8 mouse cellular contexts compared by ENCODE assay signal in genomic region chr1:78203622-78204211, GRCm38 (mm10). TPM values are rescaled to one million over a fixed set of nuclear protein-coding genes. Genes with fewer than 3 reads are reported as not detected.
DNase-seq lines count a peak whose midpoint lies in the region; ATAC-seq and TF ChIP-seq lines count a peak whose summit lies in the region.
"Had no signal": no experiment of that assay in that cellular context is flagged by ENCODE, and none has a peak within 500 bp of the region (broad histone marks: within the 10 kb centered on the region; RNA-seq: fewer than 3 reads in every experiment).

No protein-coding gene starts in this region.

- no peak for TF ChIP-seq POLR2A in spleen, adult 2 months (IDR thresholded peaks at IDR 0.05; ENCODE audit: low read depth, low read length)

- H3K9me3 ChIP-seq in forebrain, embryonic 10.5 days, result no peaks in the 10 kb centered on the region
- no peaks in the 10 kb centered on the region for H3K9me3 ChIP-seq in intestine, postnatal 0 days (ENCODE audit: control insufficient read depth)
- no peaks in the 10 kb centered on the region for H3K9me3 ChIP-seq in neural tube, embryonic 11.5 days (ENCODE audit: control insufficient read depth, low read length)

- no peak for DNase-seq in spleen, adult 2 months (ENCODE audit: low read depth in 1 of 2, low spot score in 2 of 2)
- no peak for DNase-seq in spleen, postnatal 4 days (ENCODE audit: low spot score in 2 of 2)
- peak; percentile 57 for DNase-seq in forebrain, embryonic 10.5 days (ENCODE audit: extremely low spot score, low spot score)
- DNase-seq in neural tube, embryonic 11.5 days (ENCODE audit: low spot score), result peak; percentile 76
- no peak for DNase-seq in urinary bladder, adult 18-20 months (ENCODE audit: low spot score in 2 of 2)

- peak overlapping the region; percentile 47; the same call in 1 of the 2 replicates for H3K4me3 ChIP-seq in spleen, adult 2 months (ENCODE audit: extremely low read depth, insufficient read depth, insufficient read length)
- peak overlapping the region; percentile 41 for H3K4me3 ChIP-seq in forebrain, embryonic 10.5 days
- H3K4me3 ChIP-seq in intestine, postnatal 0 days (ENCODE audit: low read depth, low read length), result peak overlapping the region; percentile 49
- H3K4me3 ChIP-seq in neural tube, embryonic 11.5 days (ENCODE audit: low read depth, low read length), result peak overlapping the region; percentile 19
- H3K4me3 ChIP-seq: erythroblast, embryonic 14.5 days had no signal

- H3K9ac ChIP-seq in intestine, postnatal 0 days (ENCODE audit: low read depth, low read length), result no peak overlapping the region
- peak overlapping the region; percentile 52; the same call in 1 of the 2 replicates for H3K9ac ChIP-seq in neural tube, embryonic 11.5 days (ENCODE audit: low read length)

- peaks cover 26% of the 10 kb centered on the region for H3K27me3 ChIP-seq in spleen, adult 2 months (ENCODE audit: control insufficient read depth, insufficient read depth, low read length)
- peaks cover 100% of the 10 kb centered on the region for H3K27me3 ChIP-seq in forebrain, embryonic 10.5 days (ENCODE audit: poor library complexity, severe bottlenecking)
- H3K27me3 ChIP-seq in intestine, postnatal 0 days (replicated peaks; ENCODE audit: control insufficient read depth, insufficient read depth, low read length), result peaks cover 95% of the 10 kb centered on the region
- H3K27me3 ChIP-seq in neural tube, embryonic 11.5 days (ENCODE audit: control insufficient read depth, insufficient read depth, low read length), result peaks cover 89% of the 10 kb centered on the region

- H3K4me1 ChIP-seq in spleen, adult 2 months (ENCODE audit: control insufficient read depth, insufficient read depth, insufficient read length), result no peaks in the 10 kb centered on the region
- H3K4me1 ChIP-seq in forebrain, embryonic 10.5 days, result peaks cover 39% of the 10 kb centered on the region
- H3K4me1 ChIP-seq in intestine, postnatal 0 days (replicated peaks; ENCODE audit: control insufficient read depth, insufficient read depth, low read length), result no peaks in the 10 kb centered on the region
- H3K4me1 ChIP-seq in neural tube, embryonic 11.5 days (ENCODE audit: control insufficient read depth, insufficient read depth, low read length), result peaks cover 17% of the 10 kb centered on the region

- no peak overlapping the region for H3K27ac ChIP-seq in spleen, adult 2 months (ENCODE audit: insufficient read depth, low read length)
- no peak overlapping the region for H3K27ac ChIP-seq in forebrain, embryonic 10.5 days
- no peak overlapping the region for H3K27ac ChIP-seq in intestine, postnatal 0 days (ENCODE audit: low read depth, low read length)
- no peak overlapping the region for H3K27ac ChIP-seq in neural tube, embryonic 11.5 days (ENCODE audit: low read depth, low read length)

- ATAC-seq in intestine, postnatal 0 days, result no peak
- ATAC-seq in neural tube, embryonic 11.5 days (ENCODE audit: insufficient read depth, low FRiP score, low TSS enrichment), result peak; percentile 70
- ATAC-seq in monocyte, adult 5-6 weeks (replicated peaks; ENCODE audit: insufficient number of reproducible peaks, low FRiP score, low TSS enrichment, poor library complexity, severe bottlenecking), result no peak

- H3K36me3 ChIP-seq in spleen, adult 2 months (ENCODE audit: control insufficient read depth, insufficient read depth, low read length), result no peaks in the 10 kb centered on the region
- no peaks in the 10 kb centered on the region for H3K36me3 ChIP-seq in forebrain, embryonic 10.5 days (replicated peaks)
- H3K36me3 ChIP-seq in intestine, postnatal 0 days (ENCODE audit: control insufficient read depth, insufficient read depth), result no peaks in the 10 kb centered on the region
- no peaks in the 10 kb centered on the region for H3K36me3 ChIP-seq in neural tube, embryonic 11.5 days (ENCODE audit: control insufficient read depth, insufficient read depth, low read length)

- 2% methylated on average over 33 of the region's 33 CpGs for WGBS in spleen, adult 2 months
- under 1% methylated on average over 33 of the region's 33 CpGs for WGBS in forebrain, embryonic 10.5 days
- WGBS in intestine, postnatal 0 days, result 1% methylated on average over 33 of the region's 33 CpGs
- under 1% methylated on average over 33 of the region's 33 CpGs for WGBS in neural tube, embryonic 11.5 days

- no peak for TF ChIP-seq CTCF in spleen, adult 2 months (IDR thresholded peaks at IDR 0.05; ENCODE audit: extremely low read depth, insufficient read depth, insufficient read length, insufficient replicate concordance)
- TF ChIP-seq CTCF in intestine, postnatal 0 days (IDR thresholded peaks at IDR 0.05; ENCODE audit: low read depth), result no peak

- H3K4me2 ChIP-seq in intestine, postnatal 0 days (replicated peaks; ENCODE audit: low read depth), result peak overlapping the region; percentile 67
- peak overlapping the region; percentile 61 for H3K4me2 ChIP-seq in neural tube, embryonic 11.5 days (ENCODE audit: low read depth)

RNA-seq across cellular contexts. Expression of gene Pax3, which starts 6.8 kb away (rescaled TPM):
- 0.26 TPM in 1 of 2 replicates, not detected in the other for polyA plus RNA-seq in spleen, adult 2 months (2012; rRNA removed)
- 12.2 and 13.0 TPM in 2 replicates for polyA plus RNA-seq in forebrain, embryonic 10.5 days (2016; fragmentation: Nextera tagmentation; extraction: Ambion mirVana)
- polyA plus RNA-seq in intestine, postnatal 0 days (2015; fragmentation: Nextera tagmentation; extraction: Ambion mirVana), result not detected in 2 replicates
- polyA plus RNA-seq in neural tube, embryonic 11.5 days (2014; fragmentation: Nextera tagmentation; extraction: Ambion mirVana), result 36.2 and 42.8 TPM in 2 replicates
- not detected in 3 replicates for total RNA-seq in monocyte, adult 5-6 weeks (2017)
- polyA plus RNA-seq: erythroblast, embryonic 14.5 days had no signal

Comparison
In these comparisons a context has a peak if more than half of its experiments do, and no peak if none do; other contexts are left out.
1. DNase-seq: peak in forebrain, embryonic 10.5 days (single experiment) and neural tube, embryonic 11.5 days (single experiment); none in spleen, adult 2 months (0 of 2), spleen, postnatal 4 days (0 of 2) and urinary bladder, adult 18-20 months (0 of 2).
2. RNA of gene Pax3, which starts 6.8 kb away (polyA plus RNA-seq): 36.2 to 42.8 TPM in neural tube, embryonic 11.5 days and 12.2 to 13.0 TPM in forebrain, embryonic 10.5 days; 0.26 TPM in spleen, adult 2 months and not detected in intestine, postnatal 0 days; every median in the first group is over 10 times any median in the second.
3. Peak in every context shown above with its lines, with median percentiles within 50 percentile points of each other: H3K4me3 ChIP-seq.